Mouse (Mus musculus) c-Kit-positive CD71-positive TER-119-negative erythroid progenitor cells, embryonic 14.5 days (primary cell): ENCODE measurements around the gene Bahd1.
A peak's percentile ranks its signal among the peaks of the same experiment; 100 is the strongest.

Source experiments
- DNase-seq: peaks from one replicate; pipeline ENCODE4 v3.0.0-alpha.2; 2013; ENCODE audit warnings: low read depth

Gene Bahd1

DNA sequence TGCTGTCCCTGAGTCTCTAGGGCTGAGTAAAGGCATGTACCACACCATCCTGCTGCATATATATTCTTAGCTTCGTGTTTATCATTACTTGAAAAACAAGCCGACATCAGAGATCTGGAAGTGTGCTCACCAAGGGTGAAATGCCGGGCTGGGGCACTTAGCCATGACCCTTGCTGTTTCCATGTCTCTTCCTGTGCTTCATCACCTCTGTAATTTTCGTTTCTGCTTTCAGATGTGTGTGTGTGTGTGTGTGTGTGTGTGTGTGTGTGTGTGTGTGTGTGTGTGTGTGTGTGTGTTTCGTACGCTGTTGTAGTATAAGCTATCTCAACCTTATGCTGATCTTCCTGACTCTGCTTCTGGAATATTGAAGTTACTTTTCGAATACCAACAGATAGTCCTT, 41.2 kb downstream of the Bahd1 start:
- DNase-seq, result no peak

DNA sequence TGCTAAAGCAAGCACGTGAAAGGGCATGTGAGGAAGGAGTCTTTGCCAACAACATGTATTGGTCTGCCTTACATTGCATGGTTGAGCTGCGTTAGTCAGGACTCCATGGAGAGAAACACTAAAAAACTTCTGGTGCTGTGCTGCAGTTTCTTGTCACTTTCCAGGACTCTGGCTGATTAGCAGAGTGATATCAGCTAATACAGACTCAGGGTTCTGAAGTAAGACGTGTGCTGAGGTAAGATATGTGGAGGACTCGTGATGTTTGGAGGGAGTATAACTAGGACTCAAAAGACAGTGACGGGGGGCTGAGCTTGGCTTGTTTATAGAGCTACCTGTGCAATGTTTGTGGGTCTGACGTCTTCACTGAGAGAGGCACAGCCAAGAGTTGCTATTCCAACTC, 43.1 kb downstream of the Bahd1 start:
- no peak for DNase-seq

DNA sequence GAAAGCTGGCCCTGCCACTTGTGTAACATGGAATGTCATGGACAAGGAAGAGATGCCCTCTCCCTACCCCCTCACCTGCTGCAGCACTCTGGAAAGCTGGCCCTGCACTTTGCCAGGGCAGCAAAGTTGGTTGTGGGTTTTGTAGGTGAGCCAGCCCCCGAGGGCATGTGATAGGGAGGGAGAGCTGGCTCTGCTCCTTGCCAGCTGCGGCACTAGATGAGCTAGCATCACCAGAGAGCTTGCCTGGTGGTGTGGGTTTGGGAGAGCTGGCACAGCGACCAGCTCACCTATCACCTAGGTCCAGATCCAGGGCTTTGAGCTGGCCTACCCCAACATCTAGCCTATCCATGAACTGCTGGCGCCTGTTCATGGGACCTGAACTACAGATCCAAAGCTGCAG, 48.6 kb downstream of the Bahd1 start:
- no peak for DNase-seq

DNA sequence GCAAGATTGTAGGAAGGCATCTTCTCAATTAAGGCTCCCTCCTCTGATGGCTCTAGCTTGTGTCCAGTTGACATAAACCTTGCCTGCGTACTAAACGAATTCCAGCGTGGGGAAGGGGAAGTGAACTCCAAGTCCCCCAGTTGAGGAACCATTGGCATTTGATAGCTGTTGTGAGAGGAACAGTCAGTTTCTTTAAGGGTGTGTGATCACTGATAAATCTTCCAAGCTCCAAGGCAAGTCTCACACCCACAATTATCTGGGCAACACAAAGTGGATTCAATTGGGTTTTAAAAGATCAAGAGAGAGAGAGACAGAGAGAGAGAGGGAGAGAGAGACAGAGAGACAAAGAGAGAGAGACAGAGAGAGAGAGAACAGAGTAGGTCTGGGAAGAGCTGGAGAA, 49.5 kb downstream of the Bahd1 start:
- DNase-seq, result no peak

DNA sequence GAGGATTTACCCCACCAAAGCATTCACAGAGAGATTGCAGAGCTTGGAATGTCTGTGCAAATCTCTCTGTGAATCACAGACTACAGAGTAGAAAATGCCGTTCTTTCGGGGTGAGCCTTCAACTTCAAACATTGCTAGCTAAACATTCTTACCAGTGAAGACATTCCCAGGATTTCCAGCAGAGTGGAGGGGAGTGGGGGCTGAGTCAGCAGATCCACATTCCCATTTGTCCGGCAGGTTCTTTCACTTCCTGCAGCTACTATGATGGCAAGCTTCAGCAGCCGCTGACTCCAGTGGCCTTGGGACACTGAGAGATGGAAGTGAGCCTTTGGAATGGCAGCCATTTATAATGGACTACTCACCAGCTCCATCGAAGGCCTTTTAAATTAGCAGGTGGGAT, 56.3 kb downstream of the Bahd1 start:
- no peak for DNase-seq

DNA sequence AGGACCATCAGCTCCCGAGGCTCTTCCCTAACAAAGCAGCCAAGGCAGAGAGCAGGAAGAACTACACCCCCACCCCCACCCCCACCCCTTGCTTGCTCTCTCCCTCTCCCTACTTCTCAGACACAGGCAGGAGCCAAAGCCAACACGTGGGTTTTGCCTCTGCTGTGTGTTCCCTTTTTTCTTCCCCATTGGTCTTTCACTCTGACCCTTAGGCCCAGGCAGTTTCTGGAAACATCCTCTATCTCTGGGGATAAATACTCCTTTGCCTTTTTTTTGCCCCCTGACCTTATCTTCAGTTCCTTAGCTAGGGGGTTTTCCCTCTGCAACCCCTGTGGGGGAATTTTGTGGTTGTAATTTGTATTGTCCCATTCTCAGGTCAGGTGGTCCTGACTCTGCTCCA, 59.5 kb downstream of the Bahd1 start:
- DNase-seq, result no peak

DNA sequence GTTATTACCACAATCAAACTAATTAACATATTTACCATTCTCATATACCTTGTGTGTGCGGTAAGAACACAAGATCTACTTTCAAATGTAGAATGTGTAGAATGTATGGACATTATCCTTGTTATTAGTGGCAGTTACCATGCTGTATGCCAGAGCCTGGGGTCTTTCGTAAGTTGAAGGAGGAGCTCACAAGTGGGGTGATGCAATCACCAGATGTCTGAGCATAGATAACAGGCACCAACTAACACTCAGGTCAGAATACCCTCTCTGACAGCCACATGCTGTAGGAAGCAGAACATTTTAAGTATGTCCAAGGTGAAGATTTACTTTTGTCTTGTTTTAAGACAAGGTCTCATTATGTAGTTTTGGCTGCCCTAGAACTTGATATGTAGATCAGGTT, 60.2 kb downstream of the Bahd1 start:
- DNase-seq, result no peak

DNA sequence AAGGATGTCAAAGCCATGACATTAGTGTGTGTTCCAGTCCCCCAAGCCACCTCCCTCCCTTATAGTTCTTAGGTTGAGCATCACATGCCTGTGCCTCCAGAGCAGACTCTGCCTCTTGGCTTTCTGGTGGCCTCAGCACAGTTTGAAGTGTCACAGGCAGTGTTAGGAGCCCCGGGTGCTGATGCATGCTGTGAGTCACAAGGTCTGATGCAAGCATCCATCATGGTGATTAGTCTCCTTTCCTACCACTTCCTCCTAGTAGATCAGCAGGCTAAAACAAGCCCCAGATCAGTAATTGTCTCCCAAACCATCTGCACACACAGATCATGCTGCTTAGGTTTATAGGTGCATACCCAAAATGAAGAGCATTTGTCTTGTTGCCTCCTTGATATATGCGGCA, 61.4 kb downstream of the Bahd1 start:
- DNase-seq, result no peak

DNA sequence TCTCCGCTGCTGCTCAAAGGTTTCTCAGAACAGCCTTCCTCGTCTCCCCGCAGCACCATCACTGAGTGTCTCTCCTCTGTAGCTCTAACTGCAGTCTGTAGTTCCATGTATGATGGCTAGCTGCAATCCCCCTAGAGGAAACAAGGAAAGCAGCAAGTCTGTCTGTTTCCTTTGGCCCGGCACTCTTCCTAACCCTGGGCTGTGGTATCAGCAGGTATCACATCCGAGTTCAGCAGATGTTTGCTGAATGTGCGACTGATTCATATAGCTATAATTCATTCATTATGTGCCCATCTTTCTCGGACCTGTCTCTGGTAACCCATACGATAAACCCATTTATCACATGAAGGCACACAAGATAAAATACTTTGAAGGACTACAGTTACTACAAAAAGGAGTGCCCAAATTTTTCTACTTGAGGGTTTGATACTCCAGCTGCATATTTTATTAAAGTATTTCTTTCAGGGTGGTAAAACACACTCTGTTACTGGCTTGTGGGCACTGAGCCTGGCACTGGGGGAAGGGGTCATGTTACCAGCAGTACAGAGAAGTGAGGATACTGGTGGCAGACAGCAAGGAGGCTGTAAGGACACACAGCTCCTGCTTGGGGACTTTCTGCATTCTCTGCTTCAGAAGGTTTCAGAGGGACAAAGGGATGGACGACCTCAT, 63.0 kb downstream of the Bahd1 start:
- DNase-seq, result no peak

DNA sequence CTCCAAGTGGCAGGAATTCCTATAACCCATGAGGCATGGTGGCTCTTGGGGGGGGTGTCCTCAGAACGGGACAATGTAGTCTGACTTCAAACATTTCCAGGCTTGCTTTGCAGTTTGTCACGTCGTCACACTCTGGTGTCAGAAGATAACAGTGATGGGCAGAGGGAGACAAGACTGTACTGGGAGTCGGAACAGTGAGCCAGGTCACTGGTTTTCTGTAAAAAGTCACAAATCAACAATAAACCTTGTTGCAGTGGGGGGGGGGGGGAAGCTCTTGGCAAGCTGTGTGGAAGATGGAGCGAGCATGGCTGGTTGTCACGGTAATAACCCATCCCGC, 63.5 kb downstream of the Bahd1 start:
- no peak for DNase-seq

DNA sequence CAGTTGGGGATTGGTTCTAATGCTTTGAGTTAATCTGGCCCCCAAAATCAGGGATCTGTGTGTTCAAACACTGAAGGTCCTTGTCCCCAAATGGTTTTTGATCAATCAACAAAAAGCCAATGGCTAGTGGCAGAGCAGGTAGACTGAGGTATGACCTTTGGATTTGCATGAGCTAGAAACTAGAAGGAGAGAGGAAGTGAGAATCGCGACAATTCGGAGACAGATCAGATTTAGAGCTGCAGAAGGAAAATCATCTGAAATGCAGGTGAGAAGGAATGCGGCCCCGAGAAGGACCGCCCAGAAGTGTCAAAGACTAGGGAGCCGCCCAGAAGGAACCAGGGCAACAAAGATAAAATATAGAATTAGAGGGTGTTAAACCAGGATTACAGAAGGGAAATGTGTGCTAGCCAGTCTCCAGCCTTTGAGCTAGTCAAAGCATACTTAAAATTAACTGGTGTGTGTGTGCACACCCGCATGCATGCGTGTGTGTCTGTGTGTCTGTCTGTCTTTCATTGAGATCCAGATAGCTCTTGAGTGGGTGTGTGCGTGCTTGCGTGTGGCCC, 69.5 kb downstream of the Bahd1 start:
- DNase-seq, result no peak

DNA sequence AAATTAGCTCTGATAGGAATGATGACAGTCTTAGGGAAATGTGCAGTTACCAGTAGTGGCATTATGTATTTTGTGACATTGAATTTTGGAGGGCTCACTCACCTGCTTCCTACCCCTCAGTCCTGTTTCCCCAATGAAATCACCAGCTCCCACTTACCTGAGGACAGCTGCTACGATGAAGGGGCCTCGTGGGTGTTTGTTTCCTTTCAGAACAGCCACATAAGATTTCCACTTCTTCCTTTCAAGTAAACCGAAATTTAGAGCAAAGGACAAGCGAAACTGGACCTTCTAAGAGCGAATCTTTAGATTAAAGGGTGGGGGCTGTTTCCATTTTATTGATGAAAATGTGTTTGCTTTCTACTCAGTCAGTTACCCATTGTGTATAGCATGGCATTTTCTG, 71.9 kb downstream of the Bahd1 start:
- no peak for DNase-seq

DNA sequence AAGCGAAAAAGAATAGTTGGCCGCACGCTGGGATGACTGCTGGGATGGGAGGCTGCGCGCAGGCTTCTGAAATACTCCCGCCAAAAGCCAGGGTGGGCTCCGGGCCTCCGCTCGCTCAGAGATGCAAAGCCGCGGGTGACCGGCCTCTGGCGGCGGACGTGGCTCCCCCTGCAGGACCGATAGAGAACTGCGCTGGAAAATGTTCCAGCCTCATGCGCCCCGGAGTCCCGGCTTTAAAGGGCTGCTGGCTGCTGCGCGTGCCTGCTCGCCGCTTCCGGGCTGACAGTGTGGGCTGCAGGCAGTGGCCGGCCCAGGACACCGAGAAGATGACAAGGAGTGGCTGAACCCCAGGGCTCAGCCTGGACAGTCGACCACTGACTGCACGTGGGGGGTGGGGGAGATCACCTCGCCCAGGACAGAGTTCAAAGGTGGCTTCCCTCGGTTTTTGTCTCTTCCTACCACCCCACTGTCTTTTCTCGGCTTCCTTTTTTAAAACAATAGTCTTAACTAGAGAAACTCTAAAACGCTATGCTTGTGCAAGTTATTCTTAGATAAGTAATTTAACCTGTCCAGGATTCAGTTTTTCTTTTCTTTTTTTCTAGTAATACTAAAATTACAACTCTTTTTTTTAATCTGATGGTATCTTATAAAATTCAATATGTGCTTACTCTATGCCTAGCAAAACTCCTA, 72.7 kb downstream of the Bahd1 start:
- DNase-seq, result peak; percentile 74
